Mouse (Mus musculus) liver, postnatal 0 days (tissue): Measurements from ENCODE around the gene Rimbp3.

ENCODE experiments used
- CTCF ChIP-seq: sonication (generic); IDR thresholded peaks from 2 replicates; pipeline ENCODE4 v1.5.1; 2016; ENCODE audit warnings: antibody characterized with exemption, low read depth
- EP300 ChIP-seq: IDR thresholded peaks from 2 replicates; pipeline ENCODE4 v1.6.1; 2016; ENCODE audit warnings: antibody characterized with exemption, low read depth, mild to moderate bottlenecking

GRCm38 (mm10) chr16:17232794-17233701 lies 24.6 kb downstream of the Rimbp3 start, which contains the start of gene Hic2:
- no peak for TF ChIP-seq CTCF
- peak; percentile 51; the same call in 1 of the 2 replicates for TF ChIP-seq EP300
